Mouse (Mus musculus) liver, embryonic 14.5 days (tissue): ENCODE results near the gene Ctsl. TPM values are rescaled to one million over a fixed set of nuclear protein-coding genes. Genes with fewer than 3 reads are reported as not detected.
A peak's percentile ranks its signal among the peaks of the same experiment; 100 is the strongest.

Experiments
- ATAC-seq: fragments of 200-750 bp; cut with Nextera tagmentation; 2 replicates; pipeline ENCODE4 v1.8.0; 2017; ENCODE audit warnings: moderate number of reproducible peaks, mild to moderate bottlenecking, moderate library complexity; ENCODE audit not compliant: insufficient read depth
- DNase-seq, 3 experiments: peaks; one replicate each; pipeline ENCODE4 v3.0.0-alpha.2; 2012 to 2013; ENCODE audit warnings: low read depth in 3 of 3, low spot score in 3 of 3
- H3K27ac ChIP-seq: fragments of 300-500 bp; sonication (generic); 2 replicates; pipeline ENCODE4 v1.5.1; 2014; ENCODE audit warnings: moderate library complexity, mild to moderate bottlenecking, control low read depth, inconsistent platforms
- H3K27me3 ChIP-seq: fragments of 300-500 bp; sonication (generic); 2 replicates; pipeline ENCODE4 v1.6.1; 2014; ENCODE audit warnings: mild to moderate bottlenecking, low read length, moderate library complexity; ENCODE audit not compliant: control insufficient read depth, insufficient read depth
- H3K36me3 ChIP-seq: fragments of 300-500 bp; sonication (generic); replicated peaks from 2 replicates; pipeline ENCODE4 v1.6.1; 2014; ENCODE audit warnings: low read depth; ENCODE audit not compliant: control insufficient read depth, insufficient read depth
- H3K4me1 ChIP-seq, 2 experiments: fragments of 200-500 bp in 1 of 2; fragments of 300-500 bp in 1 of 2; sonication (generic) in 1 of 2; replicated peaks; 2 replicates each; pipeline ENCODE4 v1.6.1; 2012 to 2014; ENCODE audit warnings: antibody characterized with exemption in 1 of 2, inconsistent platforms in 1 of 2, low read length in 1 of 2; ENCODE audit not compliant: control insufficient read depth in 2 of 2, insufficient read depth in 2 of 2
- H3K4me2 ChIP-seq: fragments of 300-500 bp; sonication (generic); 2 replicates; pipeline ENCODE4 v1.6.1; 2014; ENCODE audit warnings: low read depth, mild to moderate bottlenecking, control low read depth, moderate library complexity
- H3K4me3 ChIP-seq, 2 experiments: fragments of 200-500 bp in 1 of 2; fragments of 300-500 bp in 1 of 2; sonication (generic) in 1 of 2; 2 replicates each; pipeline ENCODE4 v1.5.1; 2012 to 2014; ENCODE audit warnings: low read depth in 2 of 2, low read length in 2 of 2, mild to moderate bottlenecking in 2 of 2, control low read depth in 1 of 2, inconsistent platforms in 1 of 2, moderate library complexity in 1 of 2; ENCODE audit not compliant: insufficient read depth in 1 of 2
- H3K9ac ChIP-seq: fragments of 300-500 bp; sonication (generic); replicated peaks from 2 replicates; pipeline ENCODE4 v1.6.1; 2014; ENCODE audit warnings: mild to moderate bottlenecking, control low read depth, moderate library complexity
- H3K9me3 ChIP-seq: fragments of 300-500 bp; sonication (generic); 2 replicates; pipeline ENCODE4 v1.6.1; 2016; ENCODE audit warnings: low read length, mixed read lengths; ENCODE audit not compliant: control insufficient read depth
- CTCF ChIP-seq: IDR thresholded peaks from 2 replicates; pipeline ENCODE4 v1.5.1; 2016; ENCODE audit warnings: antibody characterized with exemption, low read depth, control low read depth
- EP300 ChIP-seq: IDR thresholded peaks from 2 replicates; pipeline ENCODE4 v1.6.1; 2016; ENCODE audit warnings: antibody characterized with exemption, low read depth
- WGBS: fragments of 180-500 bp; shearing (Covaris S2); extraction: QIAGEN DNeasy Blood & Tissue Kit; methylation state at CpG from one replicate; pipeline ENCODE4 v1.1.7; 2014; ENCODE audit not compliant: insufficient replicate concordance; 5-methylcytosine and 5-hydroxymethylcytosine counted together
- polyA plus RNA-seq, 2 experiments: library from polyadenylated mRNA; depleted of rRNA in 1 of 2; stranded (reverse) in 1 of 2; unstranded in 1 of 2; fragments of >200 nt; fragmentation: Nextera tagmentation in 1 of 2; extraction: Ambion mirVana in 1 of 2; gene quantifications; 2 replicates each; pipeline versions ENCODE4 v1.2.1 to v1.2.3; 2012 to 2014

Gene Ctsl
- polyA plus RNA-seq, 2 experiments = 82.2 to 135 TPM

- Histone ChIP-seq H3K36me3 (no peaks in the 10 kb centered on the region), H3K4me1 (peaks cover 0 to 2% of the 10 kb centered on the region in 2 experiments; a peak in 1 of 4 replicates), H3K9ac (no peak overlapping the region), H3K9me3 (no peaks in the 10 kb centered on the region), H3K27me3 (no peaks in the 10 kb centered on the region), H3K4me3 (no peak overlapping the region), H3K4me2 (no peak overlapping the region), H3K27ac (no peak overlapping the region)
- 44% methylated on average over 8 of the region's 8 CpGs for WGBS
- DNase-seq = no peak
- no peak for TF ChIP-seq EP300
- no peak for ATAC-seq
These were observed 48.0 kb downstream of the Ctsl start for GRCm38 (mm10) chr13:64322561-64323281.

- Histone ChIP-seq H3K4me2 (no peak overlapping the region), H3K4me3 (no peak overlapping the region), H3K9ac (no peak overlapping the region), H3K27ac (no peak overlapping the region), H3K9me3 (no peaks in the 10 kb centered on the region), H3K36me3 (no peaks in the 10 kb centered on the region), H3K4me1 (peaks cover 0 to 5% of the 10 kb centered on the region in 2 experiments; a peak in 1 of 4 replicates), H3K27me3 (no peaks in the 10 kb centered on the region)
- TF ChIP-seq CTCF = no peak
- no peak for TF ChIP-seq EP300
- no peak for ATAC-seq
- 46% methylated on average over 8 of the region's 8 CpGs for WGBS
- no peak for DNase-seq
These were observed 50.4 kb downstream of the Ctsl start for GRCm38 (mm10) chr13:64320334-64320733.

- H3K9ac ChIP-seq = no peak overlapping the region
- no peak overlapping the region for H3K27ac ChIP-seq
- no peak overlapping the region for H3K4me3 ChIP-seq
- ATAC-seq = no peak
- H3K4me2 ChIP-seq = no peak overlapping the region
- TF ChIP-seq CTCF = peak; percentile 10; the same call in 1 of the 2 replicates
- no peak for TF ChIP-seq EP300
- H3K4me1 ChIP-seq = peaks cover 0 to 3% of the 10 kb centered on the region in 2 experiments; a peak in 1 of 4 replicates
- no peaks in the 10 kb centered on the region for H3K9me3 ChIP-seq
- H3K36me3 ChIP-seq = no peaks in the 10 kb centered on the region
- no peak for DNase-seq
- H3K27me3 ChIP-seq = no peaks in the 10 kb centered on the region
These were observed 50.9 kb downstream of the Ctsl start for GRCm38 (mm10) chr13:64319782-64320181.

- Histone ChIP-seq H3K9me3 (no peaks in the 10 kb centered on the region), H3K9ac (no peak overlapping the region), H3K27me3 (no peaks in the 10 kb centered on the region), H3K4me3 (no peak overlapping the region), H3K4me2 (no peak overlapping the region), H3K4me1 (peaks cover 0 to 2% of the 10 kb centered on the region in 2 experiments; a peak in 1 of 4 replicates), H3K27ac (no peak overlapping the region), H3K36me3 (no peaks in the 10 kb centered on the region)
- DNase-seq (no peak), ATAC-seq (no peak)
- 91% methylated on average over 2 of the region's 2 CpGs for WGBS
- TF ChIP-seq EP300 (no peak), CTCF (no peak)
These were observed 52.3 kb downstream of the Ctsl start for GRCm38 (mm10) chr13:64318355-64318754.

GRCm38 (mm10) chr13:64315483-64316050, 55.1 kb downstream of the Ctsl start:
- peaks cover 10 to 17% of the 10 kb centered on the region in 2 experiments for H3K4me1 ChIP-seq
- no peaks in the 10 kb centered on the region for H3K9me3 ChIP-seq
- DNase-seq (peak; percentile 43 to 50 (median 49)), ATAC-seq (no peak)
- TF ChIP-seq EP300 = no peak
- TF ChIP-seq CTCF = peak; percentile 64
- no peaks in the 10 kb centered on the region for H3K27me3 ChIP-seq
- H3K9ac ChIP-seq = no peak overlapping the region
- no peak overlapping the region for H3K27ac ChIP-seq
- H3K4me3 ChIP-seq = no peak overlapping the region
- no peak overlapping the region for H3K4me2 ChIP-seq
- 0% methylated on average over 3 of the region's 3 CpGs for WGBS
- H3K36me3 ChIP-seq = no peaks in the 10 kb centered on the region
